Mouse (Mus musculus): Measurements from ENCODE around the gene Pakap.

- TF ChIP-seq CTCF (IDR thresholded peaks at IDR 0.05; ENCODE audit: low read depth, low read length) (no peak), POLR2A (IDR thresholded peaks at IDR 0.05; ENCODE audit: borderline replicate concordance, low read depth, low read length) (no peak)
These were observed 206.5 kb downstream of the Pakap start for GRCm38 (mm10) chr4:57774517-57774916.

All from bone marrow macrophage, adult 2 months (primary cell).